Mouse (Mus musculus): ENCODE measurements around the gene Ttc14. TPM values are rescaled to one million over a fixed set of nuclear protein-coding genes. Genes with fewer than 3 reads are reported as not detected.
A peak's percentile ranks its signal among the peaks of the same experiment; 100 is the strongest.

The Ttc14 gene
- polyA plus RNA-seq (2015; fragmentation: Nextera tagmentation; extraction: Ambion mirVana) = 69.3 and 73.4 TPM in 2 replicates

- peaks cover 9% of the 10 kb centered on the region for H3K36me3 ChIP-seq
- peak within 1 kb of the TSS; percentile 98 for H3K4me3 ChIP-seq (replicated peaks)
- peak; percentile 99 for ATAC-seq
- no peaks in the 10 kb centered on the region for H3K27me3 ChIP-seq
- H3K4me1 ChIP-seq (replicated peaks) = peaks cover 14% of the 10 kb centered on the region
- H3K27ac ChIP-seq = peak within 1 kb of the TSS; percentile 98
- peak within 1 kb of the TSS; percentile 75 for H3K4me2 ChIP-seq (replicated peaks)
- H3K9me3 ChIP-seq = no peaks in the 10 kb centered on the region
- peak within 1 kb of the TSS; percentile 97 for H3K9ac ChIP-seq (replicated peaks)
- under 1% methylated on average over 90 of the region's 90 CpGs for WGBS
Measured at GRCm38 (mm10) chr3:33799617-33800512, at the start of gene Ttc14. Gene Ttc14 (plus strand): TSS chr3:33799832.

DNA sequence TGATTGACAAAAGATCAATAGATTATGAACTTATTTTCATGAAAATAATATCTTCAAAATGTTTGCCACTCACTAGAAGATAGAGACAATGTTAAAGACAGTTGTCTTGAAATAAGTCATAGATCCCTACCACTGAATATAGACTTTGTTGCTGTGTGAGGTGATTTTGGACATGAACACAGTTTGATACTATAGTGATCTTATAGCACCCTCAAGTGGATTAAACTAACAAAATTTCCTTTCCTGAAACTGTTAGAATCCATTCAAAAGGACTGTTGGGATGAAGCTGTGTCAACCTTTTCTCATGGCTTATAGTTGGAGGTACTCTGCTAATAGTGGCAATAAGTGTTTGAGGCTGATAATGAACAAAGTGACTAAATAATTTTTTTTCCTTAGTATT, 8.7 kb upstream of the Ttc14 start:
- Histone ChIP-seq H3K4me3 (replicated peaks) (no peak overlapping the region), H3K9me3 (no peaks in the 10 kb centered on the region), H3K36me3 (no peaks in the 10 kb centered on the region), H3K4me2 (replicated peaks) (no peak overlapping the region), H3K27me3 (0 out of 2 replicates have a peak, but pooled peaks cover 3% of the 10 kb centered on the region), H3K4me1 (replicated peaks) (no peaks in the 10 kb centered on the region), H3K27ac (no peak overlapping the region), H3K9ac (replicated peaks) (no peak overlapping the region)
- no peak for ATAC-seq

- H3K36me3 ChIP-seq = peaks cover 13% of the 10 kb centered on the region
- peak overlapping the region; percentile 75 for H3K4me2 ChIP-seq (replicated peaks)
- H3K4me1 ChIP-seq (replicated peaks) = peaks cover 14% of the 10 kb centered on the region
- H3K4me3 ChIP-seq (replicated peaks) = peak overlapping the region; percentile 98
- whole genome bisulfite sequencing = under 1% methylated on average over 16 of the region's 16 CpGs
- no peaks in the 10 kb centered on the region for H3K27me3 ChIP-seq
- H3K9me3 ChIP-seq = no peaks in the 10 kb centered on the region
- peak; percentile 10; the same call in 1 of the 2 replicates for ATAC-seq
- peak overlapping the region; percentile 98 for H3K27ac ChIP-seq
- H3K9ac ChIP-seq (replicated peaks) = peak overlapping the region; percentile 97
Measured at GRCm38 (mm10) chr3:33800513-33800820, 835 bp downstream of the Ttc14 start.

- Histone ChIP-seq H3K4me1 (replicated peaks) (no peaks in the 10 kb centered on the region; the same call in 1 of the 2 replicates), H3K4me3 (replicated peaks) (no peak overlapping the region), H3K27ac (no peak overlapping the region), H3K4me2 (replicated peaks) (no peak overlapping the region), H3K36me3 (peaks cover 44% of the 10 kb centered on the region), H3K9ac (replicated peaks) (no peak overlapping the region), H3K27me3 (no peaks in the 10 kb centered on the region), H3K9me3 (no peaks in the 10 kb centered on the region)
- 93% methylated on average over 1 of the region's 1 CpGs for WGBS
- no peak for ATAC-seq
Measured at GRCm38 (mm10) chr3:33807151-33807550, 7.5 kb downstream of the Ttc14 start.

DNA sequence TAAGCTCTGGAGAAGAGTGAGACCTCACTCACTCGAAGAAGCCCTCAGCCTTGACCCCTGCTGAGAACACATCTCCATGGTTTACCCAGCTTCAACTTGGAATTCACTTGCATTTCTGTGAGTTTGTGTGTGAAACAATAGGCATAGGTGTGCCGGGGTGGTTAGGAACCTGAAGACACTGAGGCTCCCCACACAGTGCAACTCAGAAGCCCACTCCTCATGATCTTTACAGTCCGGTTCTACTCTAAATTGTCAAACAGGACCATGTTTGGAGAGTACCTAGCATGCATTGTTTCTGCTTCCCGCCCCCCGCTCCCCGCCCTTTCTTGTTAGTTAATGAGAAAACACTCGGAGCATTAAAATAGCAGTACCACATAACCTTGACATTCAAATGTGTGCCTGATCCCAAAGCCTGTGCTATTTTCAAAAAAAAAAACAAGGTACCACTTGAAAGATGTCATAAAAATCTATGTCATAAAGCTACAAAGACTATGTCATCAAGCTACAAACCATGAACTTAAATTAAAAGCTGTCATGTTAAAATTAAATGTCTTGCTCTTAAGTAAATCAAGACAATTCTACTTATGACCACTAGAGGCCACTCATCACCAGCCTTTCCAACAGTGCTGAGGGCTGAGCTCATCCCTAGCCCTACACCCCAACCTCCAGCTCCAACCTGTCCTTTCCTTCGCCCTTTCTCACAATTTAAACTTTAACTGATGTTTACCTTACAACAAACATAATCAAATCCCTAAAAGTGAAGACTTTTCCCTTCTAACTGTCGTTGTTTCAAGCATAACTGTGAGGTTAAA, 24.7 kb downstream of the Ttc14 start:
- H3K4me2 ChIP-seq (replicated peaks) = no peak overlapping the region
- no peaks in the 10 kb centered on the region for H3K9me3 ChIP-seq
- no peak overlapping the region for H3K27ac ChIP-seq
- H3K9ac ChIP-seq (replicated peaks) = no peak overlapping the region
- no peaks in the 10 kb centered on the region for H3K27me3 ChIP-seq
- no peak overlapping the region for H3K4me3 ChIP-seq (replicated peaks)
- no peaks in the 10 kb centered on the region for H3K36me3 ChIP-seq
- no peaks in the 10 kb centered on the region for H3K4me1 ChIP-seq (replicated peaks)
- 49% methylated on average over 9 of the region's 9 CpGs for WGBS
- ATAC-seq = peak; percentile 85

DNA sequence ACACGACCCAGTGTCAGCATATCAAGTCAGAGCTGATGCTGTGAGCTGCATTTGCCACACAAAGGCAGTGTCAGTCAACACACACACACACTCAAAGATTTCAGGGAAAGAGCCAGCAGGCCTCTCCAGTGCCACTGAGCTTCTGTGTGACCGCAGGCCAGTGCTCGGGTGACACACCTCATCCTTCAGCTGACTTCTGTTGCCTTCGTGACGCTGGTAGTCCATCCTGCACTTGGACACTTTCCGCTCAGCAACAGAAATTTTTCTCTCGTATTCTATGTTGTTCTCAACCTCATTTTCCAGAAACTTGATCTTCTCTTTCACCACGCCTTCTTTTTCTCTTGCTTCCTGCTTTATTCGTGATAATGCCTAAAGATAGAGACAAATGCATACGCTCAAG, 32.7 kb downstream of the Ttc14 start:
- 85% methylated on average over 10 of the region's 10 CpGs for WGBS
- H3K4me1 ChIP-seq (replicated peaks) = no peaks in the 10 kb centered on the region
- H3K9ac ChIP-seq (replicated peaks) = no peak overlapping the region
- H3K36me3 ChIP-seq = no peaks in the 10 kb centered on the region
- H3K4me2 ChIP-seq (replicated peaks) = no peak overlapping the region
- H3K27me3 ChIP-seq = no peaks in the 10 kb centered on the region
- ATAC-seq = no peak
- no peak overlapping the region for H3K4me3 ChIP-seq (replicated peaks)
- no peak overlapping the region for H3K27ac ChIP-seq
- H3K9me3 ChIP-seq = no peaks in the 10 kb centered on the region

- Histone ChIP-seq H3K4me3 (replicated peaks) (no peak overlapping the region), H3K27me3 (no peaks in the 10 kb centered on the region), H3K4me1 (replicated peaks) (no peaks in the 10 kb centered on the region), H3K36me3 (no peaks in the 10 kb centered on the region), H3K4me2 (replicated peaks) (no peak overlapping the region), H3K9ac (replicated peaks) (no peak overlapping the region), H3K9me3 (no peaks in the 10 kb centered on the region), H3K27ac (no peak overlapping the region)
- WGBS = 96% methylated on average over 13 of the region's 13 CpGs
- ATAC-seq = no peak
Measured at GRCm38 (mm10) chr3:33836576-33836975, 36.9 kb downstream of the Ttc14 start.

DNA sequence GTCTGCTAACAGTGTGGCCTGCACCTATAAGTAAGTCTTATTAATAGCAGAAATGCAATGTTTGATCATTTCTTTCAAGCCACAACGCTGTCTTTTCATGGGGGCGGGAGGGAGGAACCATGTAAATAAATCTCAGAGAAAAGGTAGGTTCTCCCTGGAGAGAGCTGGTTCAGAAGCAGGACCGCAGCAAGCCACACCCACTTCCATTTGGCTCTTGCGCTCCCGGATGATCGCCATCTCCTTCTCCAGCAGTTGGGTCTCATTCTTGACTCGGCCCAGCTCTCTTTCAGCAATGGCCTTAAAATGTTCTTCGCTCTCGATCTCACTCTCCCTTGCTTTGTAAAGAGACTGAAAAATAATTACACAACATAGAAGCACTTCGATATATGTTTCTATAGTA, 39.2 kb downstream of the Ttc14 start:
- Histone ChIP-seq H3K27ac (no peak overlapping the region), H3K27me3 (no peaks in the 10 kb centered on the region), H3K36me3 (no peaks in the 10 kb centered on the region), H3K9ac (replicated peaks) (no peak overlapping the region), H3K4me2 (replicated peaks) (no peak overlapping the region), H3K4me3 (replicated peaks) (no peak overlapping the region), H3K4me1 (replicated peaks) (peaks cover 6% of the 10 kb centered on the region), H3K9me3 (no peaks in the 10 kb centered on the region)
- WGBS = 71% methylated on average over 10 of the region's 10 CpGs
- no peak for ATAC-seq

DNA sequence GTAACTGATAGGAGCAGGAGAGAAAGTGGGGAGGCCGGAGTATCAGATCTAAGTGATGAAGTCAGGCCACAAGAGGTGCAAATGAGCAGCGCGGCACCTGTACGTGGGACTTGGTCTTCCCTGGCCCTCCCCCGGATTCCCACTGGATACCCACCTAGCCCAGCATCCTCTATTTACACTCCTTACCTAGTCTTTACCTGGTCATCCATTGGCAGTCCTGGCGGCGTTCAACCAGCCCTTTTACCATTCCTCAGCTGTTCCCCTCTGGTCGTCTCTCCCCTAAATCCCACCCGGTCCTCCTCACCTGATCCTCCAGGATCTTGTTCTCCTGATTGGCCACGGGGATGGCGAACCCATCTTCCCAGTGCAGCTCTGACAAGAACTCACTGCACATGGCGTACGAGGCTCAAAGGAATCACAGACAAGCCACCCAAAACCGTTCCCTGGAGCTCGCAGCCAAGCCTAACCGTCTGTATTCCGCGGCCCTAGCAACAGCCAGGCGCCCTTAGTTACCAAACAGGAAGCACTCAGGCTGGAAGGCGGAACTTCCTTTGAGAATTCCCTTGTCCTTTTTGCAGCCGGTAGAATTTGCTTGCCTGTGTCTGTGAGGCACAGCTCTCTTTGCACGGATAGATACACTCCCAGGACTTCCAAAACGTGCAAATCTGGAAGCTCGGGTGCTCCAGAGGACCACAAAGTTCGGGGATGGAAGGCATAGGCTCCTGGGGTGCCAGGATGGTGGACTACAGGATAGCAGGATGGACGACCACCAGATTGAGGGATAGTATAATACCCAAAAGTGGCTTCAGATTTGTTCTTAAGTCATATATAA, 44.4 kb downstream of the Ttc14 start, which contains the start of gene Ccdc39:
TSS of gene Ccdc39 (minus strand) at position 510 of the 832 bp plus-strand sequence.
- H3K9me3 ChIP-seq = no peaks in the 10 kb centered on the region
- peaks cover 11% of the 10 kb centered on the region for H3K4me1 ChIP-seq (replicated peaks)
- no peaks in the 10 kb centered on the region for H3K27me3 ChIP-seq
- ATAC-seq = peak; percentile 96
- peak within 1 kb of the TSS; percentile 76 for H3K9ac ChIP-seq (replicated peaks)
- peak within 1 kb of the TSS; percentile 87 for H3K4me2 ChIP-seq (replicated peaks)
- H3K4me3 ChIP-seq (replicated peaks) = peak within 1 kb of the TSS; percentile 54
- peak within 1 kb of the TSS; percentile 76 for H3K27ac ChIP-seq
- WGBS = 5% methylated on average over 26 of the region's 26 CpGs
- no peaks in the 10 kb centered on the region for H3K36me3 ChIP-seq

GRCm38 (mm10) chr3:33846639-33847038, 47.0 kb downstream of the Ttc14 start:
- no peak overlapping the region for H3K4me3 ChIP-seq (replicated peaks)
- H3K9ac ChIP-seq (replicated peaks) = no peak overlapping the region
- no peaks in the 10 kb centered on the region for H3K27me3 ChIP-seq
- no peak for ATAC-seq
- peaks cover 11% of the 10 kb centered on the region for H3K4me1 ChIP-seq (replicated peaks)
- 84% methylated on average over 6 of the region's 6 CpGs for WGBS
- no peak overlapping the region for H3K27ac ChIP-seq
- no peak overlapping the region for H3K4me2 ChIP-seq (replicated peaks)
- no peaks in the 10 kb centered on the region for H3K9me3 ChIP-seq
- no peaks in the 10 kb centered on the region for H3K36me3 ChIP-seq

DNA sequence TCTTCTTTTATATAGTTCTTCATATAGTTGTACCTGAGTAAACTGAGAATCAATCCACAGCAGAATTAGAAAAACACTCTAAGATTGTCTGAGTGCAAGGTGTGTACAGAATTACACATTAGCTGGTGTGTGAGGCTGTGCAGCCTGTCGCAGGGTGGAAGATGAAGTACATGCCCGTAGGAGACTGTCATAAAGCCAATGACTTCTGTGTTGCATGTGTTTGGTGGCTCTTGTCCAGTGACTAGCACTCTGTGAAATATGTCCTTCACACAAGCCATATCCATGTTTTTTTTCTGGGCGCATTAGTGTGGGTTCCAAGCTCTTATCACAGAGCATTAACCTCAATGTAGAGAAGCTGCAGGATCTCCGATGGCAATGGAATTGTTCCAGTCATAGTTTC, 51.2 kb downstream of the Ttc14 start:
- WGBS = 92% methylated on average over 4 of the region's 4 CpGs
- H3K4me3 ChIP-seq (replicated peaks) = no peak overlapping the region
- H3K9ac ChIP-seq (replicated peaks) = no peak overlapping the region
- no peaks in the 10 kb centered on the region for H3K27me3 ChIP-seq
- H3K27ac ChIP-seq = no peak overlapping the region
- H3K9me3 ChIP-seq = no peaks in the 10 kb centered on the region
- ATAC-seq = no peak
- no peak overlapping the region for H3K4me2 ChIP-seq (replicated peaks)
- no peaks in the 10 kb centered on the region for H3K36me3 ChIP-seq
- no peaks in the 10 kb centered on the region for H3K4me1 ChIP-seq (replicated peaks)
